Mouse (Mus musculus) adrenal gland, adult 8-10 months (tissue): ENCODE measurements at regions not wholly inside any gene's neighbourhood (a gene's known extent, or its start where the extent isn't known, plus 50 kb on each side); places are given as distances from the start of the nearest gene placed in this dataset.

Experiments used
- DNase-seq: peaks from one replicate; pipeline ENCODE4 v3.0.0; 2022

DNA sequence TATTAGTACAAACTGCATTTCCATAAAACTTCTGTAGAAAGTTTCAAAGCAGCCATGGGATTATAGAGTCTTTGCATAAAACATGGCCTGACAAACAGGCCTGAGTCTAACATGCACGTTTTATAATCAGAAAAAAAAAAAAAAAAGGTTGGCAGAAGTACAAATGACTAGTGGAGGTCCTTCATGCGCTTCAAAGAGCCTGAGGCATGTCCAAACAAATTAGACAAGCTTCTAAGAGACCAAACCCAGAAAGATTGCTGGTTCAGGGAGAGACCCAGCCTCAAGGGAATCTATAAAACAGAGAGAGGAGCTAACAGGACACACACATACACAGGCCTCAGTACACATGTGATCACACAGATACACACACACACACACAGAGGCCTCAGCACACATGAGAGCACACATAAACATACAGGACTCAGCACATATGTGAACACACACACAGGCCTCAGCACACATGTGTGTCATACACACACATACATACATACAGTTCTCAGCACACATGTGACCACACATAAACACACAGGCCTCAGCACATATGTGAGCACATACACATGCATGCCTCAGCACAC, 57.0 kb upstream of the Gnaq start:
- no peak for DNase-seq

DNA sequence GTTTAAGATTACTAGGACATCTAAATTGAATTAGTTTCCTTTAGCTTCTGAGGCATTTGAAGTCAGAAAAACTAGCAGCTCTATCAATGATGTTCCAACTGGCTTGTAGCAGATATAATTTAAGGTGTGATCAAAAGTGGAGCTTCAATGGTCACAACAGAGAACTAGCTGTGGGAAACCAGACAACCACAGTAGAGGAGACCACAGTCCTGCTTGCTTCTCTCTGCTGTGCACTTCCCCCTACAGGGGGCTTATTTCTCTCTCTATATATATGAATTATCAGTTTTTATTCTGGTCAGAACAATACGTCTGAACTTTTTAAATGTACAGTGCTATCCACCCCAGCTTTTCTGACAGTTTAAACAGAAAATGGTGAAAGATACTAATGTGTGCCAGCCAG, 57.6 kb upstream of the Gnaq start:
- no peak for DNase-seq

DNA sequence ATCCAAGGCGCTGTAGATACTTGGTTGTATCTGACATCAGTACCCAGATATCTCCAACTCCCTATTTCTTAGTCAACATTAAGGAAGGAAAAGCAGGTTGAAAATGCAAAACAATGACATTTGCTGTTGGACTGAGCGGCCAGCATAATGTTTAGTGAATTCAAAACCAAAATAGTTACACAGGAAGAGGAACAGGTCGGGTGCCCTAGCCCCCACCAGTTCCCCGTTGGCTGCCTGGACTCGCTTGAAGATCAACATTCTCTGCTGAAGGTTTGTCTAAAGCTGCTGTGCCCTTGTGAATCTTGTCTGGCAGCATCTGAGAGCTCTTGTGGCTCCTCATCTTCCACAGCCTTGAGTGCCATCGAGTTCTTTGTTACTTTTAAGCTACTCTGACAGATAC, 65.3 kb upstream of the Gnaq start:
- no peak for DNase-seq

DNA sequence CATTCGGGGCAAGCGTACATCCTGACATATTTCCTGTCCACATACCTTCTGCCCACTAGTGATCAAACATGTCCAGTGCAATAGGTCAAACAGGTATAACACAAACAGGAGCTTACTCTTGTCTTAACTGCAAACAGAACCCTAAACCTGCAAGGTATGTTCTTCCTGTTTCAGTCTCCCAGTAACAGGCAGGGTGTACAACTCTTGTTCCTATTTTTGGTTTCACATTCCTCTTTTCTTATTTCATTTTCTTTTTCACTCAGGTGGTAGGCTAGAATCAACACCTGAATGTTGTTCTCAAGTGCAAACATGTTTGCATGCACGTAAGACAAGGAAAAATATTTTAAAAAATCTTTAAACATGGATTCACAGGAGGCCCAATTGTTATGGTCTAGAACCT, 67.7 kb upstream of the Gnaq start:
- DNase-seq, result no peak

DNA sequence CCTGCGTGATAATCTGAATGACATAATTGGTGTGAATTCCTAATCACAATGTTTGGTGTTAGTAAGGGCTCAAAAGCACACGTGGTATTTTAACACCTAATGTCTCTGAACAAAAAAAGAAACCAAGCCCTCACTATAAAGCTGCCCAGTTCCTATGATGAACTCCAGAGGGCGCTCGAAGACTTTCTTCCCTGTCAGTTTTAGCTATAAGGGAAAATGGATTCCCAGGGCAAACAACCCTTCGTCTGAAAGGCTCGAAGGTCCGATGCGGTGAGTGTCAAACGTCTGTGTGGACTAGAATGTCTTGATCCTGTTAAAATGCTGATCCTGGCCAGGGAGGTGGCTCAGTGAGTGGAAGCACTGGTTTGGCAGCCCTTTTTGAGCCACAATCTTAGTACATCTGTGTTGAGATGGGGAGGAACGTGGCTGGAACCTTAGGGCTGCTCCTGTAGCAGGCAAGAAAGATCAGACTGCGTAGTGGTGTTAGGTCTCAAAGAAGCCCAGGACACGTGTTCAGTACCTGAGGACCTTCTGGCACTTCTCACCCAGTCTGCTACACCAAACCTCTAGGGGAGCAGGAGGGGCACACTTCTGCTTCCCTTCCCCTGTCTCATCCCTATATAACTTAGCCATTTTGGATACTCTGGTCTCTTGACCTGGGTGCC, 68.6 kb upstream of the Gnaq start:
- peak; percentile 60 for DNase-seq

DNA sequence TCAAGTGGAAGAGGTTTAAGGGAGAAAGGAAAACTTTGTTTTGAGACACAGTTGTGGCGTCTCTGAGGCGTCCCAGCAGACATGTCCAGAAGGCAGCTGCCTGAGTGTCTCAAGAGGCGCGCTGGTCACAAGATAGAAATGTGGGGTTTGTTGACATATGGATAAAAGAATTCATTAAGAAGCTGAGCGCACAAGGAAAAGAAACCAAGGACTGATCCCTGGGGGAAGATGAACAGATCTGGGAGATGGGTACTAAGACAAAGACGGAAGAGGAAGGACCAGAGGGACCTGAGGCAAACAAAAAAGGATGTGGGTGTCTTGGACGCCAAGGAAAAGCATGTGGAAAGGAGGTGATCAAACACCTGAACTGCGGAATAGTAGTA, 69.1 kb upstream of the Gnaq start:
- no peak for DNase-seq

DNA sequence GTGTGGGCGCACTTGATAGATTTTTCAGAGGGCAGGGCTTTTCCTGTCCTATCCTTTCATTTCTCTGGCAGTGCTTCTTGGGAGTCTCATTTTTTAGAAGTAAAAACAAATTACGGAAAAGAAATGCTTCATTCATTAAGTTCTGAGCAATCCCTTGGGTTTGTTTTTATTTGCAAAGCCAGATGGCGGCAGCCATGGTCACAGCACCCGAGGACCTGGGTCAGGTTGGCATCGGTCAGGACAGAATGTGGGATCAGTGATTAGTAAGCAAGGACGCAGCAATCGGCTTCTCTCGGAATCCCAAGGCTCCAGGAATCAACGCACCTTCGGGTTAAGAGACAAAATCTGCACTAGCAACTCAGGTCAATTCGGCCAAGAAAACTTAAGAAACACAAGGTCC, 70.8 kb upstream of the Gnaq start:
- no peak for DNase-seq

DNA sequence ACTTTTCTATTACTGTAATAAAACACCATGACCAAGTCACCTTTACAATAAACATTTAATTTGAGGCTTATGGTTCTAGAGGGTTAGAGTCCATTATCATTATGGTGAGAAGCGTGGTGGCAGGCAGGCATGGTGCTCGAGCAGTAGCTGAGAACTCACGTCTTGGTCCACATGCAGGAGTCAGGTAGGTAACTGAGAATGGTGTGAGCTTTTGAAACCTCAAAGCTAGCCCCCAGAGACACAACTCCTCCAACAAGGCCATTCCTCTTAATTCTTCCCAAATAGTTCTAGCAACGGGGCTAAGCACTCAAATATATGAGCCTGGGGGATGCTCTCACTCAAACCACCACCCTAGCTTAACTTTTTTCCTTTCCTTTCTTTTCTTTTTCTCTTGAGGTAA, 73.6 kb upstream of the Gnaq start:
- DNase-seq, result no peak

DNA sequence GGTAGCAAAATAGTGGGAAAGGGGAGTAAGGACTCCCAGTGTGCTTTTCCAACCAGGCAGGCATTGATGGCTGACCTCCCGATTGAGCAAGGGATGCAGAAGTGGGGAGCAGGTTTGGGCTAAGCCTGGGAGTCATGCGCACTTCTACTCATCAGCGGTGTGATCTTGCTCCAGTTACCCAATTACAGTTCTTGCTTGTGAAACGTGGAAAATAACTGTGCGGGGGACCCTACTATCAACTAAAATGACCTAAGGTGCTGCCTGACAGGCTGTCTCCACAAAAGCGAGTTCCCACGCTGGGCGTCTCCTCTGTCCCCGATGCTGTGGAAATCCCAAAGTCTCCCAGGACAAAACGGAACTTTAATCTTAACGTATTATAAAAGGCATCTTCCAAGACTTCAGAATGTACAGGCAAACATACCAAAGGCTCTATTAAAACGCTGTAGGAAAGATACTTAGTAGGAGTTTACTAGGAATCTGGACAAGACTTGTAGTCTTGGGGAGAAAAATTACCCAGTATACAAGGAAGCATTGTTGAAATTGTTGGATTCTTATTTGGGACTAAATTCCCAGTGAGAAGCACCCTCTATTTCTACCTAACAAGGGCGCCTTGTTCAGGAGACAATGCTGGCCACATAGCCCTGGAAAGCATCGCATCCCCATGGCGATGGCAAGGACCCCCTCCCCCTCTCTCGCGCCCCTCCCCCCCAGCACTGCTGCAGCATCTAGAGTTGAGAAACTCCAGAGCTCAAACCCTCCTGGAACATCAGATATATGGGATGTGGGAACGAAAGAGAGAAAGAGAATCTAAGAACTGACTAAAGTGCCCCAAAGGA, 65.6 kb upstream of the Cep78 start:
- DNase-seq, result no peak

DNA sequence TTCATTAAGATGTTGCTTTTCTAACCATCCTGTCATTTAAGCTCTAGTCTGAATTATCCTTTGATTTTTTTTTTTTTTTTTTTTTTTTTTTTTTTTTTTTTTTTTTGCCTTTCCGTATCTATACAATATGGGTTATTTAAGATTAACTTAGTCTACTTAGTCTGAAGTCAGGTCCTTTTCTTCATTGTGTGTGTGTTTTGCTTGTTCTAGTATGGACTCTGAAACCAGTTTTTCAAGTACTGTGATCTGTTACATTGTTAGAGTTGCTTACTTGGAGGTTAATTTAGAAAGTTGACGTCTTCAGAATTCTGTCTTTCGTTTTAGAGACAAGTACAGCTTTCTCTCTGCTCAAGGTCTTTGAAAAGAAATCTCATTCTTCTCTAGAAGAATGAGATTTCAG, 64.9 kb upstream of the Cep78 start:
- no peak for DNase-seq

DNA sequence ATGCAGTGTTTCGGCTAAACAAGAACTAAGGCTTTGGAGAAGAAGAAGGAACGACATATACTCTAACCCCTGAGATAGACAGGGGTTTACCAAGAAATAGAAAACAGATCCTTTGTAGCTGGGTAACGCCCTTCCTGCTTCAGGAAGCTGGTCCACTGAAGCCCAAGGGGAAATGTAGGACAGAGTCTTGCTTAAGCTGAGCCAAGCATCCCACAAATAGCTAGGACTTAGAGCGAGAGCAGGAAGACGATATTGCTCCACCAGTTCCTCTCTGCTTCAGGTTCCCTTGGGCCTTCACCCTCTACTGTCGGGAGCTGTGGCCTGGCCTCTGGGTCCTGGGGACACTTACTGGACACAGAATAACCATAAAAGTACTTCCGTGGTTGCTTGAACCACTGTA, 62.2 kb upstream of the Cep78 start:
- DNase-seq, result no peak

DNA sequence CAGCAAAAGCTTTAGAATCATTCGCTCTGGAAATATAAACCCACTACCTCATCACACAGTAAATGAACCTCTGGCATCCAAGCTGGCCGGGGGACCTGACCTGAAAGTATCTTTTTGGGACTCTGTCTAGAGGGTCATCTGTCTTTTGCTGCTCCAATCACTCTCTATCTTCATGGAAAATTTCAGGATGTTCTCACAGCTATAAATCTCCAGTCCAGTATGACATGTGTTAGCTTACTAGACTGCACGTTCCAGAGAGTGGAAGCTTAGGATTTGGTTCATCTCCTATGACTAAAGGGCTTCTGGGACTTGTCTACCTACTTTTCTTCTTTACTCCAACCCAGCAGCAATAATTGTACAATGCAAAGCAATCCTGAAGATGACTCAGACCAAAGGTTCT, 60.5 kb upstream of the Cep78 start:
- DNase-seq, result no peak

DNA sequence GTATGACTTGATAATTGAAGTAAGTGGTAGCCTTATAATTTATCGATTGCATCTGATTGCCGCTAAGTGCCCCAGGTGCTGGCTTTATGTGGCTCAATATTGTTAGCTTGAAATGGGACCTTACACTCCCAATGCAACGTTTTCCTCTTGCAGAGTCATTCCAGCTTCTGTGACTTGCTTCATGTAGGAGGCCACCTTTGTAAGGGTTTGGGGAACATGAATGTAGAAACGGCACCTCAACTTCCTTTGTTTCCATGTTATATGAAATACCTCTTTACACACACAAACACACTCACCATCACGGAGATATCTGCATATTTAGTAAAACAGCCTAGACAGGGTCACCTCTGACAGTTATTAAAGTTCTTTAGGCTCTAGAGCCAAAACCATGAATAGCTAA, 59.4 kb upstream of the Cep78 start:
- no peak for DNase-seq

DNA sequence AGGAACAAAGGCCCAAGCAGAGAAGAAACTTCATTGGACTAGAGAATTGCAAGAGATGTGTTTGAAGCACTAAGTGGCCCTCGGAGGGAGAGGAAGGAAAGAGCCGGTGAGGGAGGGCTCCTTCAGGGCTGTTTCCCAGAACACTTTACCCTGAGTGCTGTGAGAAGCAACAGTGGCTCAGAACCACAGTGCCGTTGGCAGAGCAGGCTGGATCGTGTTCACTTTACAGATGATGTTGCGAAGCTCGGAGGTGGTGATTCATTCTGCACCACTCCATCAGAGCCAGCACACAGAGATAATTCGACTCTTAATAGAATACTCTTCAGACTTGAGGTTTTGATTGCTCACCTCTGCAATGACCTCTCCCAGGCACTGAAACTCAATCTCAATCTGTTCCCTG, 58.2 kb upstream of the Cep78 start:
- no peak for DNase-seq

DNA sequence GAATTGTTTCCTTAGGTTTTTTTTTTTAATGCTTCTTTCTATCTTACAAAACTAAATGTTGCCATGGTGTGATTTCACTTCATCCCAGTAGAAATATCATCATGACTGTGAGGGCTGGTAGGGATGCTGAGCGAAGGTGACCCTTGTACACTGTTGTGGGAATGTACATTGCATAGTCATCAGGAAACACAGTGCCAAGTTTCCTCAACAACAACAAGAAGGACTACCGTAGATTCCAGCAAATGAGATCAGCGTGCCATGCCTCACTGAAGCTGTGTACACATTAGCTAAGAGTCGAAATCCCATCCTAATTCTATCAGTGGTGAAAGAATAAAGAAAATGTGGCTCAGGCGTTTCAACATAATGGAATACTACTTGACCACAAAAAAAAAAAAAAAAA, 57.1 kb upstream of the Cep78 start:
- no peak for DNase-seq

DNA sequence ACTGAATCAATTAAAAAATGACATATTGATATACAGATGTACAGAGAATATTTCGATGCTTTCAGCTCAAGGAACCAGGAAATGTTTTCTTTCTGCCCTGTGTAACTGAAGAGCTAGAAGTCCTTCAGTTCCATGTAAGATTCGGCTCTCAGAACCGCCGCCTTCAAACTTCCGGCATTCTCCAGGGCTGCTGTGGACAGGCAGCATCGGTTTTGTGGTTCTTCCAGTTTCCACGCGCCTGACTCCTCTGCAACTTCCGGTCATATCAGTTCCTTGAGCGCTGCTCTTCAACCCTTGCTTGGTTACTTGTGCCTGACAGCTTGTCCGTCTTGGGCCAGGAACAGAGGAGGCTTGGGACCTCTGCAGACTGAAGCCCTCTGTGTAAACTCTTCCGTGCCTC, 53.0 kb upstream of the Cep78 start:
- no peak for DNase-seq
